ENCODE assay signal across 20 mouse cellular contexts in the genomic region with DNA sequence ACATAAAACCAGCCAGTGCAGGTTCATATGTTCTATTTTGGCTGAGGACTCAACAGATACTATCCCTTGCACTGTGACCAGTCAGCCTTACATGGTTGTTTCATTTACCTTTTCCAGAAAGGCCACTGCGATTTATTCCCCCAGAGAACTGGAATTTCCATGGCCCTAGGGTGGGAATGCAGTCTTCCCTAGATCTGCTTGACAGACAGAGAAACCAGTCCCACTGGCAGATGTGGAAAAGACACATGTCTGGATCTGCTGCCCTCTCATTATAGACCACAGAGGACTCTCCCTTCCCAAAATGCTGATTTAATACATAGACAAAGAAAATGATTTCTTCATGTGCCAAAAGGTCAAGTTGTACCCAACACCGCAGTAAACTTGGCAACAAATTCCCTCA.
DNase-seq lines count a peak whose midpoint lies in the region; TF ChIP-seq lines count a peak whose summit lies in the region.
"Had no signal": no experiment of that assay in that cellular context is flagged by ENCODE, and none has a peak within 500 bp of the region (broad histone marks: within the 10 kb centered on the region; RNA-seq: fewer than 3 reads in every experiment).

No protein-coding gene starts in this region.

- TF ChIP-seq CTCF in gastrocnemius, adult 2 months (IDR thresholded peaks at IDR 0.05), result no peak

- no peak for DNase-seq in gastrocnemius, adult 2 months
- no peak for DNase-seq in gastrocnemius, adult 18-20 months (ENCODE audit: low spot score)
- DNase-seq in adipocyte (ENCODE audit: low spot score), result peak; percentile 13
- DNase-seq in fibroblast of lung, adult 2 months (ENCODE audit: low read depth), result peak; percentile 69
- no peak for DNase-seq in heart, adult 18-20 months
- DNase-seq: adrenal gland, adult 8-10 months; adrenal gland, postnatal 14 days; adrenal gland, postnatal 36 days; cerebellum, adult 11-12 months; cerebellum, adult 2 months; cerebellum, adult 9-10 months; cerebellum, postnatal 10 days; cerebellum, postnatal 25 days; embryo, embryonic 11 days; forebrain, postnatal 0 days had no signal

- H3K27ac ChIP-seq in gastrocnemius, adult 2 months, result peak overlapping the region; percentile 0; the same call in 1 of the 2 replicates
- H3K27ac ChIP-seq: embryonic facial prominence, embryonic 12.5 days; forebrain, embryonic 13.5 days; forebrain, embryonic 15.5 days had no signal

- H3K4me3 ChIP-seq in gastrocnemius, adult 2 months, result no peak overlapping the region
- H3K4me3 ChIP-seq: embryonic facial prominence, embryonic 12.5 days; embryonic facial prominence, embryonic 15.5 days; erythroblast, embryonic 14.5 days; forebrain, embryonic 13.5 days; forebrain, embryonic 15.5 days had no signal

- intact Hi-C loops in gastrocnemius, adult 2 months (cut with DNase I), result no loop called here

Comparison
In these comparisons a context has a peak if more than half of its experiments do, and no peak if none do; other contexts are left out.
1. DNase-seq: peak in adipocyte (single experiment) and fibroblast of lung, adult 2 months (single experiment); none in gastrocnemius, adult 2 months (single experiment), gastrocnemius, adult 18-20 months (single experiment) and heart, adult 18-20 months (0 of 2).